Mouse (Mus musculus) liver, embryonic 14.5 days (tissue): ENCODE data around the gene L1cam. TPM values are rescaled to one million over a fixed set of nuclear protein-coding genes. Genes with fewer than 3 reads are reported as not detected.

ENCODE experiments used
- ATAC-seq: fragments of 200-750 bp; cut with Nextera tagmentation; 2 replicates; pipeline ENCODE4 v1.8.0; 2017; ENCODE audit warnings: moderate number of reproducible peaks, mild to moderate bottlenecking, moderate library complexity; ENCODE audit not compliant: insufficient read depth
- DNase-seq, 3 experiments: peaks; one replicate each; pipeline ENCODE4 v3.0.0-alpha.2; 2012 to 2013; ENCODE audit warnings: low read depth in 3 of 3, low spot score in 3 of 3
- H3K27ac ChIP-seq: fragments of 300-500 bp; sonication (generic); 2 replicates; pipeline ENCODE4 v1.5.1; 2014; ENCODE audit warnings: moderate library complexity, mild to moderate bottlenecking, control low read depth, inconsistent platforms
- H3K27me3 ChIP-seq: fragments of 300-500 bp; sonication (generic); 2 replicates; pipeline ENCODE4 v1.6.1; 2014; ENCODE audit warnings: mild to moderate bottlenecking, low read length, moderate library complexity; ENCODE audit not compliant: control insufficient read depth, insufficient read depth
- H3K36me3 ChIP-seq: fragments of 300-500 bp; sonication (generic); replicated peaks from 2 replicates; pipeline ENCODE4 v1.6.1; 2014; ENCODE audit warnings: low read depth; ENCODE audit not compliant: control insufficient read depth, insufficient read depth
- H3K4me1 ChIP-seq, 2 experiments: fragments of 200-500 bp in 1 of 2; fragments of 300-500 bp in 1 of 2; sonication (generic) in 1 of 2; replicated peaks; 2 replicates each; pipeline ENCODE4 v1.6.1; 2012 to 2014; ENCODE audit warnings: antibody characterized with exemption in 1 of 2, inconsistent platforms in 1 of 2, low read length in 1 of 2; ENCODE audit not compliant: control insufficient read depth in 2 of 2, insufficient read depth in 2 of 2
- H3K4me2 ChIP-seq: fragments of 300-500 bp; sonication (generic); 2 replicates; pipeline ENCODE4 v1.6.1; 2014; ENCODE audit warnings: low read depth, mild to moderate bottlenecking, control low read depth, moderate library complexity
- H3K4me3 ChIP-seq, 2 experiments: fragments of 200-500 bp in 1 of 2; fragments of 300-500 bp in 1 of 2; sonication (generic) in 1 of 2; 2 replicates each; pipeline ENCODE4 v1.5.1; 2012 to 2014; ENCODE audit warnings: low read depth in 2 of 2, low read length in 2 of 2, mild to moderate bottlenecking in 2 of 2, control low read depth in 1 of 2, inconsistent platforms in 1 of 2, moderate library complexity in 1 of 2; ENCODE audit not compliant: insufficient read depth in 1 of 2
- H3K9ac ChIP-seq: fragments of 300-500 bp; sonication (generic); replicated peaks from 2 replicates; pipeline ENCODE4 v1.6.1; 2014; ENCODE audit warnings: mild to moderate bottlenecking, control low read depth, moderate library complexity
- H3K9me3 ChIP-seq: fragments of 300-500 bp; sonication (generic); 2 replicates; pipeline ENCODE4 v1.6.1; 2016; ENCODE audit warnings: low read length, mixed read lengths; ENCODE audit not compliant: control insufficient read depth
- CTCF ChIP-seq: IDR thresholded peaks from 2 replicates; pipeline ENCODE4 v1.5.1; 2016; ENCODE audit warnings: antibody characterized with exemption, low read depth, control low read depth
- EP300 ChIP-seq: IDR thresholded peaks from 2 replicates; pipeline ENCODE4 v1.6.1; 2016; ENCODE audit warnings: antibody characterized with exemption, low read depth
- WGBS: fragments of 180-500 bp; shearing (Covaris S2); extraction: QIAGEN DNeasy Blood & Tissue Kit; methylation state at CpG from one replicate; pipeline ENCODE4 v1.1.7; 2014; ENCODE audit not compliant: insufficient replicate concordance; 5-methylcytosine and 5-hydroxymethylcytosine counted together
- polyA plus RNA-seq, 2 experiments: library from polyadenylated mRNA; depleted of rRNA in 1 of 2; stranded (reverse) in 1 of 2; unstranded in 1 of 2; fragments of >200 nt; fragmentation: Nextera tagmentation in 1 of 2; extraction: Ambion mirVana in 1 of 2; gene quantifications; 2 replicates each; pipeline versions ENCODE4 v1.2.1 to v1.2.3; 2012 to 2014

The L1cam gene
- polyA plus RNA-seq, 2 experiments: 0.18 to 0.20 TPM

DNA sequence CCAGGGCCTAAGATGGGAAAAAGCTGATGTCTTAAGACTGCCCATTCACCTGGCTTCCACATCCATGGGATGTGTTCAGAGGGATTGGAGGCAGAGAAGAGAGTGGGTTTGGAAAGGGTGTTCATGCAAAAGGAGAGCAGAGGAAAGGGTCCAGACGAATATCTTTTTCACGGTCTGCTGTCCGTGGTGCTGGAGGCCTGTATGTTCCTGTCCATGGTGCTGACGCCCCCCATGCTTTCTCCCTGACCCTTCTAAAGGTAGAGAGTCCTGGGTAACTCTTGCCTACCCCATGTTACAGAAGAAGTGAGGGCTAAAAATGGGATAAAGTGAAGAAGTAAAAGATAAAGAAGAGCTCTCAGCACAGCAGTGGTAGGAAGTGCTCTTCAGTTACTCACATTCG lies 26.6 kb downstream of the L1cam start:
- H3K4me2 ChIP-seq: no peak overlapping the region
- no peak overlapping the region for H3K4me3 ChIP-seq
- no peak overlapping the region for H3K27ac ChIP-seq
- ATAC-seq (no peak), DNase-seq (peak in 1 of 3 experiments; percentile 9)
- WGBS: 9% methylated on average over 5 of the region's 5 CpGs
- H3K9ac ChIP-seq: no peak overlapping the region
- H3K36me3 ChIP-seq: no peaks in the 10 kb centered on the region
- TF ChIP-seq CTCF: no peak
- TF ChIP-seq EP300: no peak
- no peaks in the 10 kb centered on the region for H3K9me3 ChIP-seq
- H3K4me1 ChIP-seq: peaks cover 0 to 9% of the 10 kb centered on the region in 2 experiments; a peak in 2 of 4 replicates
- no peaks in the 10 kb centered on the region for H3K27me3 ChIP-seq

DNA sequence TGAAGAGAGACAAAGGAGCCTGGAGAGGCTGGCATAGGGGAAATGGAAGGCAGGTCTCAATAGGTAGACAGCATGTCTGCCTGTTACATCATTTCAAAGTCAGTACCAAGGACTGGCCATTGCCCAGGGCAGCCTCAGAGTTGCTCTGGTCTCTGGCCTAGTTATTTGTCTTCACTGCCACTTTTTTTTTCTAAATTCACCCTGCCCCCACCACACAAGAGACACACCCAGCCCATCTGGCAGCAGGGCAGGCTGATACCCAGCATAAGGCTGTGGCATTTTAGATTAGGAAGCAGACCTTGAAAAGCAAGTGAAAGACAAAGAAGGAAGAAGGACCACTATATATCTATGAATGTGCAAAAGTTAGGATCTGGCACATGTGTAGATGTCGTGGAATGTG lies 28.1 kb downstream of the L1cam start:
- H3K4me2 ChIP-seq: peak overlapping the region; percentile 29; the same call in 1 of the 2 replicates
- WGBS: 14% methylated on average over 1 of the region's 1 CpGs
- peak; percentile 80 for ATAC-seq

DNA sequence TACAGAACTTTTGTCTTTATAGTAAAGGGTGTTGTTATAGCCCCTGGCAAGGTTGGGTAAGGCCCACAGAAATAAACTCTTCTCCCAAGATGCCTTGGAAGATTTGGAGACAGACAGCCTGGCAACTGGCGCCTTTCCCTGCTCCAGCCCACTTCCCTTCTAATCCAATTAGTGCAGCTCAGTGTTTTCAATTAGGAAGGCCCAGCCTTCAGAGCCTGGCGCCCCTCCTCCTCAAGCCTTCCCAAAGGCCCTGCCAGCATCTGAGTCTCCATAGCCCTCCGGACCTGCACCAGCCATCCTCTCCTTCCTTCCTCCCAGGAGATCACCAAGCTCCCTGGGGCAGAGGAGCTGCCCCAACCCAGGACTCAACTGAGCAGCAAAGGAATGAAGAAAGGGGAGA lies 28.6 kb downstream of the L1cam start:
- 0 out of 2 replicates have a peak, but pooled peaks have one; percentile 28 for ATAC-seq
- H3K4me2 ChIP-seq: 0 out of 2 replicates have a peak overlapping the region, but pooled peaks have one; percentile 29
- H3K4me1 ChIP-seq: peaks cover 0 to 9% of the 10 kb centered on the region in 2 experiments; a peak in 2 of 4 replicates
- H3K9me3 ChIP-seq: no peaks in the 10 kb centered on the region
- H3K27me3 ChIP-seq: no peaks in the 10 kb centered on the region
- H3K9ac ChIP-seq: no peak overlapping the region
- H3K27ac ChIP-seq: no peak overlapping the region
- no peak for TF ChIP-seq CTCF
- TF ChIP-seq EP300: no peak
- H3K4me3 ChIP-seq: no peak overlapping the region
- WGBS: 31% methylated on average over 3 of the region's 3 CpGs
- no peak for DNase-seq
- H3K36me3 ChIP-seq: no peaks in the 10 kb centered on the region

More for the DNA sequence above, 28.1 kb downstream of the L1cam start:
- Histone ChIP-seq H3K9me3 (no peaks in the 10 kb centered on the region), H3K27me3 (no peaks in the 10 kb centered on the region), H3K4me1 (peaks cover 0 to 9% of the 10 kb centered on the region in 2 experiments; a peak in 2 of 4 replicates), H3K4me3 (no peak overlapping the region), H3K27ac (no peak overlapping the region), H3K9ac (no peak overlapping the region), H3K36me3 (no peaks in the 10 kb centered on the region)
- peak; percentile 19 to 42 (median 35) for DNase-seq
- TF ChIP-seq CTCF (no peak), EP300 (peak; percentile 70)

DNA sequence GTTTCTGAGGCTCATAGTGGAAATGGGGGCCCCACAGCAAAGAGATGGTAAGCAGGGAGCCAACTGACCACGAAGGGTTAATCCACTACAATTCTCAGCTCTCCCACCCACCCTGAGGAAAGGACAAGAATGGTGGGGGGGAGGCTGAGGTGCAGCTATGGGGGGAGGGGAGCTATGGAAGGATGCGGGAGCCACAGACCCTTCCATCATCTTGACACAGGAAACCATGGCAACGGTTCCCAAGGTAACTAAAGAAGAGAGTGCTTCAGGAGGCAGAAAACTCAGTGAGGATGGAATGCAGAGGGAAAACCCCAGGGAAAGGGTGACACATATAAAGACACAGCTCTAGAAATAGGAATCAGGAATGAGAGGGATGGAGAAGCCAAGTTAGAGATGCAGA lies 31.2 kb downstream of the L1cam start:
- Histone ChIP-seq H3K36me3 (no peaks in the 10 kb centered on the region), H3K27me3 (no peaks in the 10 kb centered on the region), H3K4me3 (no peak overlapping the region), H3K4me2 (no peak overlapping the region), H3K9ac (no peak overlapping the region), H3K27ac (no peak overlapping the region), H3K4me1 (peaks cover 0 to 9% of the 10 kb centered on the region in 2 experiments; a peak in 2 of 4 replicates), H3K9me3 (no peaks in the 10 kb centered on the region)
- TF ChIP-seq EP300 (no peak), CTCF (no peak)
- DNase-seq: no peak
- no peak for ATAC-seq
- 42% methylated on average over 3 of the region's 3 CpGs for WGBS

DNA sequence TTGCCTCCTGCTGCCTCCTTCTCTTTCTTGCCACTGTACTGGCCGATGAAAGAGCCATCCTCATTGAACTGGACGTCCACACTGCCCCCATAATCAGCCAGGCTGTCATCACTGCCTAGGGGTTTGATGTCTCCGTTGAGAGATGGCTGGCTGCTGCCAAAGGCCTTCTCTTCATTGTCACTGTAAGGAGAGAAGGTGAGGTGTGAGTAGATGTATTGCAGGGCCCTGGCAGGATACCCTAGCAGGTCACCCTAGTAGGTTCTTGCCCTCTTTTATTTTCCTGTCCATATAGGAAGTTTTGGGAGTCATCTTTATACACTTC lies 40.9 kb downstream of the L1cam start:
- H3K9ac ChIP-seq: no peak overlapping the region
- DNase-seq (no peak), ATAC-seq (no peak)
- H3K27me3 ChIP-seq: no peaks in the 10 kb centered on the region
- no peaks in the 10 kb centered on the region for H3K9me3 ChIP-seq
- no peaks in the 10 kb centered on the region for H3K36me3 ChIP-seq
- no peak overlapping the region for H3K4me3 ChIP-seq
- no peak overlapping the region for H3K27ac ChIP-seq
- H3K4me1 ChIP-seq: no peaks in the 10 kb centered on the region
- 33% methylated on average over 3 of the region's 3 CpGs for WGBS
- TF ChIP-seq CTCF (no peak), EP300 (no peak)
- H3K4me2 ChIP-seq: no peak overlapping the region
